Mouse (Mus musculus) left cerebral cortex, postnatal 36 days (tissue): ENCODE data around the gene 1810009A15Rik. TPM values are rescaled to one million over a fixed set of nuclear protein-coding genes. Genes with fewer than 3 reads are reported as not detected.
"Not testable (repeated sequence)": the region's sequence is repeated elsewhere in the genome, so short reads cannot be mapped to it uniquely, and the experiment has no call there.

ENCODE experiments used
- DNase-seq, 2 experiments: peaks; one replicate each; pipeline ENCODE4 v3.0.0; 2021 to 2022; ENCODE audit warnings: low spot score in 2 of 2, mixed read lengths in 1 of 2
- intact Hi-C: fragments of 180-260 bp; cut with DNase I; formaldehyde crosslinking; loops from one replicate; pipeline ENCODE4 v1.15.1; 2025
- total RNA-seq, 2 experiments: library from RNA; stranded (reverse); gene quantifications; 2 replicates each; pipeline ENCODE4 v1.2.3; 2021

The 1810009A15Rik gene
- total RNA-seq, 2 experiments from 2014 or later: 21.6 to 26.6 TPM

GRCm38 (mm10) chr19:8871267-8872186 is 17.1 kb upstream of the 1810009A15Rik start, which contains the start of gene Ubxn1:
Ubxn1 (plus strand) TSS chr19:8871496.
- DNase-seq: peak; percentile 99
- intact Hi-C loops: no loop called here

DNA sequence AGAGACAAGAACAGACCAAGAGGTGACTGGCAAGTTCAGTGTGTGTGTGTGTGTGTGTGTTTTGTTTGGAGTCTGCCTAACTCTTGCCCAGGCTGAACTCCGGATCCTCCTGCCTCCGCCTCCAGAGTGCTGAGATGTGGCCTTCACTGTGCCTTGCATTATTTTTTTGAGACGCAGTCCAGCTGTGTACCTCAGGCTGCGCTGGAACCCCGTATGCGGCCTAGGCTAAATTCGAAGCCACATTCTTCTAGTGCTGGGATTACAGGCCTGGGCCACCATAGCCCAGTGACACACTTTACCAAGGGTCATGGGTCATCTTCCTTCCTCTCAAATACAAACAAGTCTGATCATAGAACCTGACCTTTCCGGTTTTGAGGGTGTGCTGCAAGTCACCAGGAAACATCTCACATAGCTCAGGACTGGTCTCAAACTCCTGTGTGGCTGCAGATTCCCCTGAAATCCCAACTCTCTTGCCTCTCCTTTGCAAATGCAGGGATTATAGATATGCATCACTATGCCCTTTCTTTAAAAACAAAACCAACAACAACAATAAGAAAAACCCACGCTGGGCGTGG is 16.3 kb upstream of the 1810009A15Rik start:
- intact Hi-C loops: no loop called here
- no peak for DNase-seq

DNA sequence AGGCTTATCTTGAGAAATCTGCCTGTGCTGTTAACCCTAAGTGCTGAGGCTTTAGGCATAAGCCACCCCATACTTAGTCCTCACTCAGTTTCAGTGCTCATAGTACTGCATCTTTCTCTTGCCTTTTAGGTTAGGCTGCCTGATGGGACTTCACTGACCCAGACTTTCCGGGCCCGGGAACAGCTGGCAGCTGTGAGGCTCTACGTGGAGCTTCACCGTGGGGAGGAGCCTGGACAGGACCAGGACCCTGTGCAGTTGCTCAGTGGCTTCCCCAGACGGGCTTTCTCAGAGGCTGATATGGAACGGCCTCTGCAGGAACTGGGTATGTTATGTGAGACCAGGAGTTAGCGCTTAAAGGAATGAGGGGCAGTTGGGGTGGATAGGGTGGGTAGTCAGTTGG is 13.6 kb upstream of the 1810009A15Rik start:
- intact Hi-C loops: no loop called here
- no peak for DNase-seq

DNA sequence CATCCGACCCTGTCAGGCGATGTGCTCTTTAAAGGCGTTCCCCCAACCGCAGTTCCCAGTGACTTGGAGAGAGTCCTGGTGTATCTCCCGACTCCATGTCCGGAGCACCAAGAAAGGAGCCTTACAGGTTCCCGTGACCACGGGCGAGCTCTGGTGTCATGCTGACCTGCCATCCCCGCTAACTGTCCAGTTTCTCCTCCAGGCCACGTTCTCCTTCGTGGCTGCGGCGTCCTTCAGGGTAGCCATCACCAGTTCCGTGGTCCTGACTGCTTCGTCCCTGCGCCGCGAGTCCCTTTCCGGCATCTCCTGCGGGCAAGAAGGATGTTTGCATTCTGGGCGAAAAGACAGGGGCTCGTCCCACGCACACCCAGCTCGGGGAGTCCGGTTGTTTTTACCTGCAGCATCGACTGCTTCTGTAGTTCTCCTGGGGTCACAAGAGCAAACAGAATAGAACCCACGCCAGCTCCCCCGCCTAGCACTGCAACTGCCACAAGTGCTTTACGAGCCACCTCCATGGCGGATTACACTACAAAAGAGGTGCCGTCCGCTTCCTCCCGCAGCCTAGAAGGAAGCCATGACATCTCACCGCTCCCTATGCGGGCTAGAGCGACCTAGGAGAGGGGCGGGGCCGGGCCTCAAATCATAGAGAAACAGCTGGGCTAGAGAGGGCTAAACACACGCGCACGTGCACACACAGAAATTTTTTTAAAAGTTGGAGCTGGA is 8.2 kb upstream of the 1810009A15Rik start, which contains the start of gene Uqcc3:
TSS of gene Uqcc3 (minus strand) at position 613 of the 723 bp plus-strand sequence.
- intact Hi-C loops: no loop called here
- peak; percentile 89 to 90 for DNase-seq

GRCm38 (mm10) chr19:8881034-8881392 is 7.6 kb upstream of the 1810009A15Rik start:
- no peak for DNase-seq

GRCm38 (mm10) chr19:8883616-8884015 is 5.0 kb upstream of the 1810009A15Rik start, which contains the start of the genes Lbhd1 and Gm49403:
Lbhd1 (plus strand) TSS chr19:8883732.
Gm49403 (plus strand) TSS chr19:8883930.
- DNase-seq: no peak
- intact Hi-C loops: no loop called here

More at GRCm38 (mm10) chr19:8881034-8881392, 7.6 kb upstream of the 1810009A15Rik start:
- intact Hi-C loops: no loop called here

DNA sequence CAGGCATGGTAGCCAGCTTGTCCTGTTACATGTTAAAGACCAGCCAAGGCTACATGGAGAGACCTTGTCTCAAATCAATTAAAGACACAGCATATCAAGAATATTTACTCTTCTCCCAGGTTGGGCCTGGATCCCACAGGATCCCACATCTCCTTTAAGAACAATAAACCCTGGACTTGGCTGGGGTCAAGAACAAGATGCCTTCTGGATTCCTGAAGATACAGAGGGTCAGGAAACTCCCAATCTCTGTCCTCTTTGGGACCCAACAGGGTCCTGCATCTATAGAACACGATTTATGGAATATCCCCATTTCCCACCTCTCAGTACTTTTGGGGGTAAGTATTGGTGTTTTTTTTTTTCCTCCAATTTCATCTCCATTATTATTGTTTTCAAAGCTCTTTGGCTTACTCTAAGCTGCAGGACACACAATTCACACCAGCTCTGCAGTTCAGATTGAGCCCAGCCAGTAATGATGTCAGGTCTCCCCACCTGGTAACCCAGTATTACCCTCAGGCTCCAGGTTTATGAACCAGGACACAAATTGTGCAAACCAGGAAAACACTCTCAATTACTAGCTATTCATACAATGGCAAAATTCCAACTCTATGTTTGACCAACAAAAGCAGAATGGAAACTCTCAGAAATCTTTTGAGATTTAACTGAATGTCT is 1.6 kb upstream of the 1810009A15Rik start:
- no peak for DNase-seq
- intact Hi-C loops: loop anchor here (5.0 kb wide), 1 partner anchor 55 kb away; the partner anchor contains the start of gene Mta2

DNA sequence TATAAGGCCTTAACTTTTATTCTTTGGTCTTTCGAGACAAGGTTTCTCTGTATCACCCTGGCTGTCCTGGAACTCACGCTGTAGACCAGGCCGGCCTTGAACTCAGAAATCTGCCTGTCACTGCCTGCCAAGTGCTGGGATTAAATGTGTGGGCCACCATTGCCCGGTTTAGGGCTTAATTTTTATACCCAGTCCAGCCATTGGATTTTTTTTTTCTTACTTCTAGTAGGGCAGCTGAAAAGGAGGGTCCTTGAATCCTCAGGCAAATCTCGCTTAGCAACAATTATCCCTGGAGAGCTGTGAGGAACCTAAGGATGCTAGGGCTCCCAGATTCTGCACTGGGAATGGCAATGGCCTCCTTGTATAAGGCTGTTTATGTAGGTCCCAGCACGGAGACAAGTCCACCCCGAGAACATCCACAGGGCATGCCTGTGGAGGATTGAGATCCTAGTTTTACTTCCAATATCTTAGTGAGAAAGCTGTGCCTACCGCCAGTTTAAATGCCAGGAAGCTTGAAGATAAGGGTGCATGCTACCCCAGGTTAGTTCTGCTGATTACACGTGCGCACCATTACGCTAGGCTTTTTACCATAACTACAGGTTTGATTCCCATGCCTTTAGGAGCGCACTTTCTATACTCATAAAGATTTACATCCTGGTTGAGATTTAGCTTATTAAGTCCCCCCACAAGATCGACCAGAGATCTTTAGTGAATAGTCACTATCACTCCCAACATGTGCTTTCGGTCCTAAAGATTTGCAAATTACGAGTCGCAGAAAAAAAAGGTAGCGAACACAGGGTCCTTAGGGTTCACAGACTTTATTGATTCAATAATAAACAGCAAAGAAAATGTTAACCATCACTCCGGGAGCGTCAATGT is 829 bp upstream of the 1810009A15Rik start:
- no peak for DNase-seq
- intact Hi-C loops: loop anchor here (5.0 kb wide), 1 partner anchor 54 kb away; the partner anchor contains the start of gene Mta2

DNA sequence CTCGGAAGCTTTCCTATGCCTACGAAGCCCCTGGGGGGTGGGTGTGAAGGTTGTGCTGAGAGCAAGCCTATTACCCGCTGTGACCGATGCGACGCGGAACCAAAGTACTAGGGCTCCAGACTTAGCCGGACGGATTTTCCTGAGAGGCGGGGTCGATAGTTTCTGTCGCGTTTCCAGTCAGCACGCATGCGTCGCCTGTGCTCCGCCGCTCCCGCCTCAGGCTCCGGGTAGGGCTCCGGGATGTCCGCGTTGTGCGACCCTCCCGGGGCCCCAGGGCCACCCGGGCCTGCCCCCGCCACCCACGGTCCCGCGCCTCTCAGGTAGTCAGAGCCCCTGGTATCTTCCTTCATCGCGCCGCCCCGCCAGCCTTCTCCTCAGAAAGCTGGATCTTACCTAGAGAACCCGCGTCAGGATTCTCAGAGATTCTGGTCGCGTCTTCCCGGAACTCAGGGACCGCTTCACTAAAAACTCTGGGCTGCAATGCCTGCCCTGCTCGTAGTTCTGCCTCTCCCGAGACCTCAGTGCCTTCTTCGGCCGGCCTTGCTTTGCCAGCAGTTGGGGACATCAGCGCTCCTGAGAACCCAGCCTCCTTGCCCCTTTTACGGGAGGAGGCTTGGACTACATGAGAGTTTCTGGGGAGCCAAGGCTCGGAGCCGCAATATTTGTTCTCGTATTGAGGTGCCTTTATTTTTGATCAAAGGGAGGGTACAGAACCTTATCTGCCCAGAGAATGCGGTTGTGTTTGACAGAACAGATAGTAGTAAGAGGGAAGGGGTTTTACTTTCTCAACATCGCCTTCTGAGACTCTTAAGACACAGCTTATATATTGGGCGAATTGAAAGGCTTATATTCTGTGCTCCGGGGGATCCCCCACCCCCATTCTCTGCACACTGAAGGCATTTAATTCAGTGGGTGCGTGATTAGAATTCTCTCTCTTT is 4.4 kb downstream of the 1810009A15Rik start, which contains the start of gene Ints5:
TSS of gene Ints5 (plus strand) at position 177 of the 938 bp plus-strand sequence.
- intact Hi-C loops: no loop called here

GRCm38 (mm10) chr19:8895397-8895960 is 6.8 kb downstream of the 1810009A15Rik start:
- DNase-seq: no peak
- intact Hi-C loops: loop anchor here (5.0 kb wide), 1 partner anchor 53 kb away; no protein-coding TSS in a partner anchor

More for the DNA sequence above, 4.4 kb downstream of the 1810009A15Rik start, which contains the start of gene Ints5:
- peak; percentile 86 for DNase-seq

DNA sequence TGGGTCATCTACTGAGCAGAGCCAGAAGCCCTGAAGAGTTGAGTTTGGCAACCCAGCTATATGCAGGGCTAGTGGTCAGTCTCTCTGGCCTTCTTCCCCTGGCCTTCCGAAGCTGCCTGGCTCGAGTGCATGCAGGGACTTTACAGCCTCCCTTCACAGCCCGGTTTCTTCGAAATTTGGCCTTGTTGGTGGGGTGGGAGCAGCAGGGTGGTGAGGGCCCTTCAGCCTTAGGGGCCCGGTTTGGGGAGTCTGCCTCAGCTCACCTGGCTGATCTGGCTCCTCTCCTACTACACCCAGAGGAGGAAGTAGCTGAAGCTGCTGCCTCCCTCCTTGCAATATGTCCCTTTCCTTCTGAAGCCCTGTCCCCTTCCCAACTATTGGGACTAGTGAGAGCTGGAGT is 7.6 kb downstream of the 1810009A15Rik start:
- not testable (repeated sequence) for DNase-seq
- intact Hi-C loops: loop anchor here (5.0 kb wide), 1 partner anchor 54 kb away; no protein-coding TSS in a partner anchor

DNA sequence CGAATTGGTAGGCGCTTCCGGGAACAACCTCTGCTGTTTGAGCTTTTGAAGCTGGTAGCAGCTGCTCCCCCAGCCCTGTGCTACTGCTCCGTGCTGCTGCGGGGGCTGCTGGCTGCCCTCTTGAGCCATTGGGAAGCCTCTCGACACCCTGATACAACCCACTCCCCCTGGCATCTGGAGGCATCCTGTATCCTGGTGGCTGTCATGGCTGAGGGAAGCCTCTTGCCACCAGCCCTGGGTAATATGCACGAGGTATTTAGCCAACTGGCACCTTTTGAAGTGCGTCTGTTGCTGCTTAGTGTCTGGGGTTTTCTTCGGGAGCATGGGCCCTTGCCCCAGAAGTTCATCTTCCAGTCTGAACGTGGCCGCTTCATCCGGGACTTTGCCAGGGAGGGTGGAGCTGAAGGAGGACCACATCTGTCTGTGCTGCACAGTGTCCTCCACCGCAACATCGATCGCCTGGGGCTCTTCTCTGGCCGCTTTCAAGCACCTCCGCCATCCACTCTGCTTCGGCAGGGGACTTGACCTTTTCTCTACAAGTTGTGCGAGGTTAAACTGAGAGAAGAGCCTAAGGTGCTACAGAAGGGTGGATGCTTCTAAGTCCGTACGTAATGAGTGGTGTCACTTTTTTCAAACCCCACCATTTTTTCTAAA is 8.7 kb downstream of the 1810009A15Rik start:
- intact Hi-C loops: loop anchor here (5.0 kb wide), 1 partner anchor 55 kb away; no protein-coding TSS in a partner anchor
- DNase-seq: peak in 1 of 2 experiments; percentile 34

- intact Hi-C loops: loop anchor here (2.0 to 5.0 kb wide), 2 partner anchors 21 to 56 kb away; no protein-coding TSS in a partner anchor
- DNase-seq: peak; percentile 95 to 96
Measured at GRCm38 (mm10) chr19:8897865-8898495, 9.3 kb downstream of the 1810009A15Rik start, which contains the start of gene Ganab. Ganab (plus strand) TSS chr19:8898071.

DNA sequence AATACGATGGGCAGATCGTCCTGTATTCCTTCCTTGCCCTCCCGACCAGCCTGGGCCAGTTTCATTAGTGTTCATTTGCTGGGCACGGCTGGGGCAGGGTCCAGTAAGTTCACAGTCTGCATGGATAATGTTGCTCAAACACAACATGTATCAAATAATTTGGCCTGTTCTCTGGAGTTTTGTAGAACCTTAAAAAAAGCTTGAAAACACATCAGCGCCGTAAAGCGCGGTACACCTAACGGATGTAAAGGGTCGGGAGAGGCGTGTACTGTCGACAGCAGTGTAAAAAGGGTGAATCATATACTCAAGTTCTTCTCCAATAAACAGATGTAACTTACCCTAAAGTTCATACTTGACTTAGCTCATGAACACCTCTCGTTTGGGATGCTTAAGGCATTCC is 9.9 kb downstream of the 1810009A15Rik start:
- intact Hi-C loops: loop anchor here (2.0 to 5.0 kb wide), 2 partner anchors 20 to 56 kb away; no protein-coding TSS in a partner anchor

GRCm38 (mm10) chr19:8899079-8899478 is 10.4 kb downstream of the 1810009A15Rik start:
- intact Hi-C loops: loop anchor here (2.0 to 5.0 kb wide), 2 partner anchors 20 to 57 kb away; no protein-coding TSS in a partner anchor
- no peak for DNase-seq

More for the DNA sequence above, 9.9 kb downstream of the 1810009A15Rik start:
- DNase-seq: no peak
